Mouse (Mus musculus): ENCODE data around the gene Kctd11. TPM values are rescaled to one million over a fixed set of nuclear protein-coding genes. Genes with fewer than 3 reads are reported as not detected.
A peak's percentile ranks its signal among the peaks of the same experiment; 100 is the strongest.

Kctd11 gene
- total RNA-seq, 2 experiments from 2014 or later, result 1.3 to 1.5 TPM

DNA sequence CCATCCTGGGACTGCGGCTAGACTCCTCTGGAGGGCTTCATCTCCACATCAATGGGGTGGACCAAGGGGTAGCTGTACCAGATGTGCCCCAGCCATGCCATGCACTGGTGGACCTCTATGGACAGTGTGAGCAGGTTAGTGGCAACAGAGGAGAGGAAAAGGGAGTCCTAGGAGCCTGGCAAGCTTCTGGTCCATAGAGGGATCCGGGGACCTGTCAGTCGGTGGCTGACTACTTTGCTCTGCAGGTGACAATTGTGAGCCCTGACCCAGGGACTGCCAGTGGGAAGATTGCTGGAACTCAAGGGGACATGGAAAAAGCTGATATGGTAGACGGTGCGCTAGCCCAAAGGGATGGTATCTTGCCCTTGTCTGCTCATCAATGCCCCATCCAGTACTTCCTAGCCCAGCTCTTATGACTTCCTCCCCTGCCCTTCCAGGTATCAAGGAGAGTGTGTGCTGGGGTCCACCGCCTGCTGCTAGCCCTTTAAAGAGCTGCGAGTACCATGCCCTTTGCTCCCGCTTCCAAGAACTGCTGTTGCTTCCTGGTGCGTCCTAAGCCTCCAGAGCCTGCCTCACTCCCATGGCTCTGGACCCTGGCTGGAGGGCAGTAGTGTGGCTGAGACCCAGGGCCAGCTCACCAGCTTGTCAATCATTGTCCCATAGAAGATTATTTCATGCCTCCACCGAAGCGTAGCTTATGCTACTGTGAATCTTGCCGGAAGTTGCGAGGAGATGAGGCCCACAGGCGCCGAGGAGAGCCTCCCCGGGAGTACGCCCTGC lies 29.8 kb upstream of the Kctd11 start:
- Histone ChIP-seq H3K27ac (no peak overlapping the region), H3K4me3 (no peak overlapping the region)
- TF ChIP-seq CTCF (IDR thresholded peaks at IDR 0.05), result no peak
- intact Hi-C loops (cut with DNase I), result no loop called here
- DNase-seq (ENCODE audit: extremely low spot score in 1 of 2, low spot score in 2 of 2), result no peak

DNA sequence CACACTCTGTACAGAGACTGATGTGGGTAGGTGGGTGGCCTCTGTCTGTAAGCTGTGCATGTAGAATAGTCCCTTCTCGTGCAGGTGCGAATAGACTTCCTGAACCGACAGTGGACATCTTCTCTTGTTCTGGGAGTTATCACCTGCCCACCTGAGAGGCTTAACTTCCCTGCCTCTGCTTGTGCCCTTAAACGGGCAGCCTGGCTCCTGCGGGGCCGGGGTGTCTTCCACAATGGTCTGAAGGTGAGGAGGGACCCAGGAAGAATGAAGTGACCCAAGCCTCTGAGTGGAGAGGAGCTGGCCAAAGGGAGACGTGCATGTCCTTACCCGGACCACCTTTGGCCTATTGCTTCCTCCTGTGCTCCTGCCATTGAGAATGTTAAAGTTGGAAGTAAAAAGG lies 29.0 kb upstream of the Kctd11 start:
- intact Hi-C loops (cut with DNase I), result no loop called here
- no peak overlapping the region for H3K27ac ChIP-seq
- DNase-seq (ENCODE audit: extremely low spot score in 1 of 2, low spot score in 2 of 2), result no peak
- TF ChIP-seq CTCF (IDR thresholded peaks at IDR 0.05), result no peak
- H3K4me3 ChIP-seq, result no peak overlapping the region

DNA sequence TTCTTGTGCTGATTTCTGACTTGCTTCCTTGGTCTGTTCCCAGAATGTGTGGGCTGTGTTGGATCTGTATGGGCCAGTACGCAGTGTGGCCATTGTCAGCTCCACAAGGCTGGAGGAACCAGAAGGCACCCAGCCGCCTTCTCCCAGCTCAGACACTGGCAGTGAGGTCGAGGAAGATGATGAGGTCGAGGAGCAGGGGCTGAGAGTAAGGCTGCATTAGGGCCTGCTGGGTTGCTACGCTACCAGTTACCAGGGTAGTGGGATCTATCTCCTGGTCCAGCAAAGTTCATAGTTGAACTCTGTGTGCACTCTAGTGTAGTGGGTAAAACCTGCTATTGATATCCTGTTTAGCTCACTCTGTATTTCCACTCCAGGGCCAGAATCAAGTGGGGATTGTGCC lies 28.0 kb upstream of the Kctd11 start:
- DNase-seq (ENCODE audit: extremely low spot score in 1 of 2, low spot score in 2 of 2), result no peak
- no peak for TF ChIP-seq CTCF (IDR thresholded peaks at IDR 0.05)
- no peak overlapping the region for H3K4me3 ChIP-seq

DNA sequence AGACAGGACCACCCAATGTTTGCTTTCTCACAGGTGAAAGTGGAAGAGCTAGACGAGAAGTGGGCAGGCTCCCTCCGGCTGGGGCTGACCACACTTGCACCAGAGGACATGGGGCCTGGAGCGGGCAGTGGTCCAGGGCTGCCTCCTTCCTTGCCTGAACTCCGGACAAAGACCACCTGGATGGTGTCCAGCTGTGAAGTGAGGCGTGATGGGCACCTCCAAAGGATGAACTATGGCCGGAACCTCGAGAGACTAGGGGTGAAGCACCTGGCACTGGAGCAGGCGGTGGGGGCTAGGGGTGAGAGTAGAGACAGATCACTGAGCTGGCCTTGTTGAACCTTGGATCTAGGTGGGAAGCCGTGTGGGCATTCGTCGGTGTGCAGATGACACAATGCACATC lies 27.4 kb upstream of the Kctd11 start:
- DNase-seq (ENCODE audit: extremely low spot score in 1 of 2, low spot score in 2 of 2), result no peak
- Histone ChIP-seq H3K27ac (no peak overlapping the region), H3K4me3 (no peak overlapping the region)
- intact Hi-C loops (cut with DNase I), result no loop called here
- no peak for TF ChIP-seq CTCF (IDR thresholded peaks at IDR 0.05)

More for the DNA sequence above, 28.0 kb upstream of the Kctd11 start:
- no peak overlapping the region for H3K27ac ChIP-seq
- intact Hi-C loops (cut with DNase I), result no loop called here

DNA sequence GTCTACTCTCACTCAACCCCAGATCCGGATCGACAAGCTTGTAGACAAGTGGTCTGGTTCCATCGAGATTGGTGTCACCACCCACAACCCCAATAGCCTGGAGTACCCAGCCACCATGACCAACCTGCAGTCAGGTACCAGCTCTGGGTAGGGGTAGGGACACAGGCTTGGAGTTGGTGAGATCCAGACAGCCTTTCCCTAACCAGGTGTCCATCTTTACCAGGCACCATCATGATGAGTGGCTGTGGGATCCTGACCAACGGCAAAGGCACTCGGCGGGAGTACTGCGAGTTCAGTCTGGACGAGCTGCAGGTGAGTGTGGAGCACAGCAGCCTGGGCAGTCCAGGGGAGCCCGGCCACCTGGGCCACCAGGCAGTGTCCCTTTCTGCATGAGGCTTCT lies 23.1 kb upstream of the Kctd11 start:
- no peak for TF ChIP-seq CTCF (IDR thresholded peaks at IDR 0.05)
- intact Hi-C loops (cut with DNase I), result loop anchor here (5.0 kb wide), 1 partner anchor 67 kb away; the partner anchor contains the start of genes Nlgn2 and Tmem256
- no peak for DNase-seq (ENCODE audit: extremely low spot score in 1 of 2, low spot score in 2 of 2)
- no peak overlapping the region for H3K4me3 ChIP-seq
- H3K27ac ChIP-seq, result no peak overlapping the region

DNA sequence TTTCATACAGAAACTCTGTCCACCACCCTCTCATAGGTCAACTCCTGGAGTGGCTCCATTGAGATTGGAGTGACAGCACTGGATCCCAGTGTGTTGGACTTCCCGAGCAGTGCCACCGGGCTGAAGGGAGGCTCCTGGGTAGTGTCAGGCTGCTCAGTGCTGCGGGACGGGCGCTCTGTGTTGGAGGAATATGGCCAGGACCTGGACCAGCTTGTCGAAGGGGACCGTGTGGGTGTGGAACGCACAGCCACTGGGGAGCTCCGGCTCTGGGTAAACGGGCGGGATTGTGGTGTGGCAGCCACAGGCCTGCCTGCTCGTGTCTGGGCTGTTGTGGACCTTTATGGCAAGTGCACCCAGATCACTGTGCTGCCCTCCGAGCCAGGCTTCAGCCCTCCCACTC lies 21.8 kb upstream of the Kctd11 start:
- DNase-seq (ENCODE audit: extremely low spot score in 1 of 2, low spot score in 2 of 2), result no peak
- Histone ChIP-seq H3K27ac (no peak overlapping the region), H3K4me3 (peak overlapping the region; percentile 79; the same call in 1 of the 2 replicates)
- no peak for TF ChIP-seq CTCF (IDR thresholded peaks at IDR 0.05)
- intact Hi-C loops (cut with DNase I), result loop anchor here (5.0 kb wide), 1 partner anchor 66 kb away; the partner anchor contains the start of genes Nlgn2 and Tmem256

DNA sequence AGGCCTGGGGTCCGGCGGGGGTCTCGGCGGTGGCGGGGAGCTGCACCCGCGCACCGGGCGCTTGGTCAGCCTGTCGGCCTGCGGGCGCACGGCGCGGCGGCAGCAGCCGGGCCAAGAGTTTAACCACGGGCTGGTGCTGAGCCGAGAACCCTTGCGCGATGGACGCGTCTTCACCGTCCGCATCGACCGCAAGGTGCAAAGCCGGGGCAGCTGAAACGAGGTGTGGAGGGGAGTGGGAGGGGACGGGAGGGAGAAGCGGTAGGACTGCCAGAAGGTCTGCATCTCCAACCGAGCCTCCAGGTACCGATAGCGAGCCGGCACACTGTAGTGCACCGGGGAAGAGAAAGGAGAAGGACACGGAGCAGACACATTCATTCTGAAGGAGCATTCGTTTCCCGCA lies 20.8 kb upstream of the Kctd11 start:
- no peak for TF ChIP-seq CTCF (IDR thresholded peaks at IDR 0.05)
- DNase-seq (ENCODE audit: extremely low spot score in 1 of 2, low spot score in 2 of 2), result no peak
- intact Hi-C loops (cut with DNase I), result loop anchor here (2.0 to 5.0 kb wide), 3 partner anchors 21 to 219 kb away; partner anchors contain the start of genes Kctd11, Nlgn2, Senp3 and Tmem256

GRCm38 (mm10) chr11:69901406-69901846 lies 20.2 kb upstream of the Kctd11 start:
- intact Hi-C loops (cut with DNase I), result loop anchor here (2.0 to 5.0 kb wide), 3 partner anchors 21 to 219 kb away; partner anchors contain the start of genes Kctd11, Nlgn2, Senp3 and Tmem256
- Histone ChIP-seq H3K27ac (peak overlapping the region; percentile 95), H3K4me3 (peak overlapping the region; percentile 79)
- no peak for TF ChIP-seq CTCF (IDR thresholded peaks at IDR 0.05)
- DNase-seq (ENCODE audit: extremely low spot score in 1 of 2, low spot score in 2 of 2), result peak; percentile 95 to 97

More for the DNA sequence above, 20.8 kb upstream of the Kctd11 start:
- H3K27ac ChIP-seq, result peak overlapping the region; percentile 95
- peak overlapping the region; percentile 79 for H3K4me3 ChIP-seq

DNA sequence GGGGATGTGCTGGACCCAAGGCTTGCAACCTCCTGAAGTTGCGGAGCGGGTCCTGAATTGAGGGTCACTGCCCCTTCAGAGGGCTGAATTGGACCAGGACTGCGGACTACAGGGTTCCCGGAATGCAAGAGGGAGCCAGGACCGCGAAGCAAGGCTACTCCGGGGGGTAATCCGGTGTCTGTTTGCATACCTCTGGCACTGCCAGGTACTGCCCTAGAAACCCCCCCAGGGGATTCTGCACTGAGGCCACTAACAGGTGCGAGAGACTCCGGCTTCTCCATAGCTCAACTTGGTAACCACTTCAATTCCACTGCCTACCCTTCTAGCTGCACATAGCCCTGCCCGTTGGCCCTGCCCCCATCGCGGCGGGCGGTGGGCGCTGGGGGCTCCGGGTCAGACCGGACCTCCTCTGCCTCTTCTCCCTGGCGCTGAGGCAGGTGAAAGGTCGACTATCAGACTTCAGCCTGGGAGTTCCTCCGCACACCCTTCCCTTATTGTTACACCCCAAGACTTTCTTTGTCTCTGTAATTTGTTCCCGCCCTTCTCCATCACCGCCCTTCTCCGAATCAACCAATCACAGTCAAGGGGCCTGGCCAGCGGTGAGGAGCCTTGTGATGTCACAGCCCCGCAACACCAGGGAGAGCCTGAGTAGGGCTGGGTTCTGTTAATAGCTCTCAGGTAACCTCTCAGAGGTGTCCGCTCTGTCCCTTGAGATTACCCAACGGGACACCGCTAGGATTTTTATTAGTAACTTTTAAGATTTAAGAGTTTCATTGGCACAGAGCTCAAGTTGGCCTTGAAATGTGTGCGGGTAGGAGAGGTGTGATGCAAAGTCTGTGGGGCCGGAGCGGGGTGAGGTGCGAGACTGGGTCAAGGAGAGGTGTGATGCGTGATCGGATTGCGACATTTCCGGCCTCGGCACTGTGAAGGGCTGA lies 19.5 kb upstream of the Kctd11 start, which contains the start of the genes 2810408A11Rik and Neurl4:
TSS of gene 2810408A11Rik (minus strand) at position 517 of the 935 bp plus-strand sequence.
TSS of gene Neurl4 (plus strand) at position 602 of the 935 bp plus-strand sequence.
- peak within 1 kb of the TSS; percentile 95 for H3K27ac ChIP-seq
- peak within 1 kb of the TSS; percentile 79 for H3K4me3 ChIP-seq
- TF ChIP-seq CTCF (IDR thresholded peaks at IDR 0.05), result no peak
- peak; percentile 84 to 86 for DNase-seq (ENCODE audit: extremely low spot score in 1 of 2, low spot score in 2 of 2)
- intact Hi-C loops (cut with DNase I), result loop anchor here (2.0 to 5.0 kb wide), 3 partner anchors 20 to 218 kb away; partner anchors contain the start of genes Kctd11, Nlgn2, Senp3 and Tmem256

DNA sequence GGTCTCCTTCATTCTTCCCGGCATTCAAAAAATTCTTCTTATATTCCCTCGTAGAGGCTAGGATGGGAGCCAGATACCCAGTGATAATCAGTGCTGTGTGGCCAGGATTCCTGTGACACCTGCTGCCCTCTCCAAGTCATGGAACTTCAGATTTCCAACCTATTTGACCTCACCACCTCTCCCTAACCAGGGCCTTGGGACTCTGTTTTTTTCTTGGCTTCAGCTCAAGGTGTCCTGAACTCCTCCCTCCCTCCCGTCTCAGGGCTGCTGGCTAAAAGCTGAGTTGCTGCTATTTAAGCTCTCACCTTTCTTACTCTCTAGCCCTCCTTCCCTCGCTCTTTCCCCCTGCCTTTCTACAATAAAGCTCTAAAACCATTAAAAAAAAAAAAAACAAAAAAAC lies 18.7 kb upstream of the Kctd11 start:
- no peak for DNase-seq (ENCODE audit: extremely low spot score in 1 of 2, low spot score in 2 of 2)
- Histone ChIP-seq H3K27ac (no peak overlapping the region), H3K4me3 (no peak overlapping the region)
- no peak for TF ChIP-seq CTCF (IDR thresholded peaks at IDR 0.05)
- intact Hi-C loops (cut with DNase I), result loop anchor here (2.0 to 5.0 kb wide), 3 partner anchors 19 to 217 kb away; partner anchors contain the start of genes Kctd11, Nlgn2, Senp3 and Tmem256

- DNase-seq (ENCODE audit: extremely low spot score in 1 of 2, low spot score in 2 of 2), result no peak
- Histone ChIP-seq H3K4me3 (no peak within 1 kb of the TSS), H3K27ac (no peak within 1 kb of the TSS)
- no peak for TF ChIP-seq CTCF (IDR thresholded peaks at IDR 0.05)
- intact Hi-C loops (cut with DNase I), result no loop called here
Measured at GRCm38 (mm10) chr11:69895291-69895690, 14.1 kb upstream of the Kctd11 start, which contains the start of gene Acap1. Gene Acap1 (minus strand): TSS chr11:69895539.
